Mouse (Mus musculus) MEL (cell line): ENCODE measurements around the gene Tmem107. TPM values are rescaled to one million over a fixed set of nuclear protein-coding genes. Genes with fewer than 3 reads are reported as not detected.

Experiments
- DNase-seq: peaks from one replicate; pipeline ENCODE4 v3.0.0; 2011; ENCODE audit warnings: low read depth, low spot score
- H3K27ac ChIP-seq: 2 replicates; pipeline ENCODE4 v1.5.1; 2012; ENCODE audit warnings: low read depth, mild to moderate bottlenecking, control low read depth, low read length, moderate library complexity; ENCODE audit not compliant: control insufficient read depth
- H3K27me3 ChIP-seq, 2 experiments: fragments of 150-350 bp in 1 of 2; sonication (generic) in 1 of 2; 2 replicates each; pipeline ENCODE4 v1.6.1; 2012; ENCODE audit warnings: low read length in 2 of 2, mild to moderate bottlenecking in 2 of 2, improper control_type of control experiment in 1 of 2, moderate library complexity in 1 of 2; ENCODE audit not compliant: insufficient read depth in 2 of 2, control insufficient read depth in 1 of 2
- H3K36me3 ChIP-seq, 2 experiments: 2 replicates each; pipeline ENCODE4 v1.6.1; 2012 to 2014; ENCODE audit warnings: low read length in 2 of 2, improper control_type of control experiment in 1 of 2, inconsistent platforms in 1 of 2, mild to moderate bottlenecking in 1 of 2; ENCODE audit not compliant: insufficient read depth in 2 of 2, control insufficient read depth in 1 of 2
- H3K4me1 ChIP-seq, 2 experiments: fragments of 150-350 bp in 1 of 2; sonication (generic) in 1 of 2; 2 replicates each; pipeline ENCODE4 v1.6.1; 2012; ENCODE audit warnings: low read length in 2 of 2, improper control_type of control experiment in 1 of 2, mild to moderate bottlenecking in 1 of 2; ENCODE audit not compliant: insufficient read depth in 2 of 2, control insufficient read depth in 1 of 2
- H3K4me3 ChIP-seq, 2 experiments: fragments of 150-350 bp in 1 of 2; sonication (generic) in 1 of 2; 2 replicates each; pipeline ENCODE4 v1.5.1; 2012; ENCODE audit warnings: low read depth in 2 of 2, low read length in 2 of 2, mild to moderate bottlenecking in 2 of 2, moderate library complexity in 2 of 2, control low read depth in 1 of 2, improper control_type of control experiment in 1 of 2; ENCODE audit not compliant: control insufficient read depth in 1 of 2, insufficient read depth in 1 of 2
- H3K79me2 ChIP-seq: 2 replicates; pipeline ENCODE4 v1.6.1; 2012; ENCODE audit warnings: mild to moderate bottlenecking, low read length, moderate library complexity; ENCODE audit not compliant: control insufficient read depth, poor library complexity, insufficient read depth
- H3K9ac ChIP-seq: 2 replicates; pipeline ENCODE4 v1.6.1; 2012; ENCODE audit warnings: low read depth, mild to moderate bottlenecking, control low read depth, low read length, moderate library complexity; ENCODE audit not compliant: control insufficient read depth, poor library complexity, severe bottlenecking
- H3K9me3 ChIP-seq: fragments of 150-350 bp; sonication (generic); replicated peaks from 2 replicates; pipeline ENCODE4 v1.6.1; 2012; ENCODE audit warnings: mild to moderate bottlenecking, low read length, improper control_type of control experiment, moderate library complexity; ENCODE audit not compliant: insufficient read depth
- CTCF ChIP-seq, 3 experiments: IDR thresholded peaks in 2 of 3; conservative IDR thresholded peaks in 1 of 3; 2 replicates each; pipeline ENCODE4 v1.5.1; 2011 to 2012; ENCODE audit warnings: low read length in 3 of 3, low read depth in 2 of 3, mild to moderate bottlenecking in 2 of 3, improper control_type of control experiment in 1 of 3, inconsistent platforms in 1 of 3, mixed read lengths in 1 of 3, moderate library complexity in 1 of 3; ENCODE audit not compliant: control insufficient read depth in 1 of 3, insufficient read depth in 1 of 3, poor library complexity in 1 of 3, severe bottlenecking in 1 of 3
- JUND ChIP-seq: IDR thresholded peaks from 2 replicates; pipeline ENCODE4 v1.6.1; 2011; ENCODE audit warnings: low read depth, mild to moderate bottlenecking, improper control_type of control experiment, low read length
- MXI1 ChIP-seq: IDR thresholded peaks from 2 replicates; pipeline ENCODE4 v1.6.1; 2011; ENCODE audit warnings: mild to moderate bottlenecking, low read depth, low read length, improper control_type of control experiment
- MYB ChIP-seq: IDR thresholded peaks from 2 replicates; pipeline ENCODE4 v1.6.1; 2011; ENCODE audit warnings: mild to moderate bottlenecking, low read depth, low read length, improper control_type of control experiment
- NELFE ChIP-seq: IDR thresholded peaks from 2 replicates; pipeline ENCODE4 v1.6.1; 2011; ENCODE audit warnings: low read depth, low read length, improper control_type of control experiment
- RAD21 ChIP-seq: IDR thresholded peaks from 2 replicates; pipeline ENCODE4 v1.6.1; 2011; ENCODE audit warnings: mild to moderate bottlenecking, low read depth, low read length, improper control_type of control experiment
- SMC3 ChIP-seq: IDR thresholded peaks from 2 replicates; pipeline ENCODE4 v1.6.1; 2011; ENCODE audit warnings: low read depth, low read length, improper control_type of control experiment
- TBP ChIP-seq: IDR thresholded peaks from 2 replicates; pipeline ENCODE4 v1.8.0; 2011; ENCODE audit warnings: low read depth, low read length, improper control_type of control experiment
- ZC3H11A ChIP-seq: IDR thresholded peaks from 2 replicates; pipeline ENCODE4 v1.6.1; 2012; ENCODE audit warnings: low read depth, mild to moderate bottlenecking, inconsistent platforms, low read length, improper control_type of control experiment
- polyA plus RNA-seq, 2 experiments: library from polyadenylated mRNA; stranded (reverse) in 1 of 2; unstranded in 1 of 2; fragments of >175 nt in 1 of 2; fragments of >200 nt in 1 of 2; gene quantifications; 2 replicates each; pipeline versions ENCODE4 v1.2.1 to v1.2.4; 2012; ENCODE audit warnings: low replicate concordance in 2 of 2, low read depth in 1 of 2; ENCODE audit not compliant: insufficient read length in 2 of 2, insufficient read depth in 1 of 2, missing spikeins in 1 of 2
- total RNA-seq: library from RNA; depleted of rRNA; stranded (reverse); fragments of 300-350 nt; gene quantifications from 2 replicates; pipeline ENCODE4 v1.2.3, GENCODE M21; 2012

Gene Tmem107
- total and polyA plus RNA-seq, 3 experiments, result 47.0 to 79.5 TPM; not detected in 1

DNA sequence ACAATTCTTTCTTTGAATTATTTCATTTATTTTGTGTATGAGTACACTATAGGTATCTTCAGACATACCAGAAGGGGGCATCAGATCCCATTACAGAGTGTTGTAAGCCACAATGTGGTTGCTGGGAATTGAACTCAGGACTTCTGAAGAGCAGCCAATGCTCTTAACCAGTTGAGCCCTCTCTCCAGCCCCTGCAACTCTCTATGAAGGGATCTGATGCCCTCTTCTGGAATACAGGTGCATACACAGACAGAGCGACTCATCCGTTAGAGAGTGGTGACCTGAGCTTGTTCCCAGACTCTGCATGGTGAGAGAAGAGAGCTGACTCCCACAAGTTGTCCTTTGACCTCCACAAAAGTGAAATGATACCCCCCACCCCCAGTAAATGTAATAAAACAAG, 41.8 kb upstream of the Tmem107 start:
- Histone ChIP-seq H3K27ac (no peak overlapping the region), H3K9me3 (no peaks in the 10 kb centered on the region), H3K9ac (no peak overlapping the region), H3K27me3 (no peaks in the 10 kb centered on the region), H3K4me3 (no peak overlapping the region), H3K4me1 (no peaks in the 10 kb centered on the region), H3K36me3 (peaks cover 0 to 7% of the 10 kb centered on the region in 2 experiments; a peak in 2 of 4 replicates), H3K79me2 (no peaks in the 10 kb centered on the region)
- TF ChIP-seq SMC3, result peak; percentile 49
- TF ChIP-seq CTCF (IDR thresholded peaks at IDR 0.05 in 2 of 3, conservative IDR thresholded peaks at IDR 0.05 in 1 of 3; ENCODE audit: control insufficient read depth in 1 of 3, insufficient read depth in 1 of 3, low read depth in 2 of 3, low read length in 3 of 3, poor library complexity in 1 of 3, severe bottlenecking in 1 of 3), result peak; percentile 43 to 63 (median 47)
- TF ChIP-seq TBP, result 0 out of 2 replicates have a peak, but pooled peaks have one; percentile 22
- peak; percentile 62 for TF ChIP-seq RAD21
- no peak for TF ChIP-seq NELFE
- TF ChIP-seq ZC3H11A, result peak; percentile 24; the same call in 1 of the 2 replicates
- peak; percentile 84 for DNase-seq

DNA sequence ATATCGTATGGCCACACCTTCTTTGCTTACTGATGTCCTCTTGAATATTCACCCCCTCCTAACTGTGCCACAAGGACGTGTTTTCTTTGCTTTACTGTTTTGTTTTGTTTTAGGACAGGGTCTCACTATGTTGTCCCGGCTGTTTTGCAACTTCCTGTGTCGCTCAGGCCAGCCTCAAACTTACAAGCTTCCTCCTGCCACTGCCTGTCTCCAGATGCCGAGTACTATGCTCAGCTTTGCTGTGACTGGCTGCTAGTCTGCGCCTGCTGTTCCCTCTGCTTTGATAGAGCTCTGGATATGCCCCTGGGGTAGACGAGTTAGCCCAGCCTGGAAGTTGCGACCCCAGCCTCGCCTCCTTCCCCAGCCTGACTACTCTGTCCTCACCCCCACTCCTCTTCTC, 37.1 kb upstream of the Tmem107 start:
- H3K27ac ChIP-seq, result no peak overlapping the region

GRCm38 (mm10) chr11:69034585-69034984, 36.0 kb upstream of the Tmem107 start:
- DNase-seq, result peak; percentile 36
- Histone ChIP-seq H3K27me3 (no peaks in the 10 kb centered on the region), H3K9me3 (no peaks in the 10 kb centered on the region), H3K9ac (no peak overlapping the region), H3K27ac (no peak overlapping the region), H3K4me1 (peaks cover 0 to 22% of the 10 kb centered on the region in 2 experiments; a peak in 3 of 4 replicates), H3K79me2 (no peaks in the 10 kb centered on the region; the same call in 1 of the 2 replicates), H3K4me3 (no peak overlapping the region), H3K36me3 (peaks cover 0 to 13% of the 10 kb centered on the region in 2 experiments; a peak in 2 of 4 replicates)
- TF ChIP-seq JUND, result no peak
- no peak for TF ChIP-seq MYB

More for the DNA sequence above, 37.1 kb upstream of the Tmem107 start:
- H3K9me3 ChIP-seq, result no peaks in the 10 kb centered on the region
- no peak overlapping the region for H3K4me3 ChIP-seq
- peaks cover 0 to 16% of the 10 kb centered on the region in 2 experiments; a peak in 3 of 4 replicates for H3K4me1 ChIP-seq
- no peaks in the 10 kb centered on the region; the same call in 1 of the 2 replicates for H3K79me2 ChIP-seq
- peaks cover 0 to 13% of the 10 kb centered on the region in 2 experiments; a peak in 2 of 4 replicates for H3K36me3 ChIP-seq
- DNase-seq, result no peak
- TF ChIP-seq MYB, result no peak
- no peak for TF ChIP-seq MXI1
- no peaks in the 10 kb centered on the region for H3K27me3 ChIP-seq
- H3K9ac ChIP-seq, result no peak overlapping the region
